Mouse (Mus musculus) C2C12 (cell line): ENCODE results near the gene Olfr1034. TPM values are rescaled to one million over a fixed set of nuclear protein-coding genes. Genes with fewer than 3 reads are reported as not detected.

ENCODE experiments used
- H3K27me3 ChIP-seq: one replicate; pipeline ENCODE4 v1.6.1; 2011; ENCODE audit not compliant: control insufficient read depth, insufficient read depth, insufficient read length
- H3K36me3 ChIP-seq: one replicate; pipeline ENCODE4 v1.6.1; 2011; ENCODE audit not compliant: control insufficient read depth, insufficient read depth
- H3K4me3 ChIP-seq: one replicate; pipeline ENCODE4 v1.5.1; 2011; ENCODE audit warnings: mild to moderate bottlenecking, control low read depth; ENCODE audit not compliant: poor library complexity, insufficient read depth, severe bottlenecking
- H3K79me2 ChIP-seq: one replicate; pipeline ENCODE4 v1.6.1; 2011; ENCODE audit not compliant: control insufficient read depth, insufficient read depth
- H3K79me3 ChIP-seq: one replicate; pipeline ENCODE4 v1.6.1; 2011; ENCODE audit warnings: low read depth, control low read depth
- H3ac ChIP-seq: one replicate; pipeline ENCODE3; 2011; ENCODE audit warnings: low read depth; ENCODE audit not compliant: control insufficient read depth, insufficient read length
- CEBPB ChIP-seq: IDR thresholded peaks from one replicate; pipeline ENCODE4 v1.6.1; 2011; ENCODE audit warnings: low read depth, mild to moderate bottlenecking, control low read depth, moderate library complexity
- CTCF ChIP-seq: IDR thresholded peaks from one replicate; pipeline ENCODE4 v1.5.1; 2011; ENCODE audit not compliant: control insufficient read depth, insufficient read depth, insufficient read length
- FOSL1 ChIP-seq: IDR thresholded peaks from one replicate; pipeline ENCODE4 v1.8.0; 2011; ENCODE audit warnings: mild to moderate bottlenecking, low read length; ENCODE audit not compliant: poor library complexity, insufficient read depth, severe bottlenecking
- MAX ChIP-seq: IDR thresholded peaks from one replicate; pipeline ENCODE4 v1.6.1; 2011; ENCODE audit warnings: mild to moderate bottlenecking, control low read depth
- MYOD1 ChIP-seq: IDR thresholded peaks from one replicate; pipeline ENCODE4 v1.6.1; 2011; ENCODE audit warnings: low read depth; ENCODE audit not compliant: control insufficient read depth, insufficient read length
- MYOG ChIP-seq: IDR thresholded peaks from one replicate; pipeline ENCODE4 v1.6.1; 2011; ENCODE audit not compliant: control insufficient read depth, insufficient read length; ENCODE audit errors: extremely low read depth
- USF1 ChIP-seq: IDR thresholded peaks from one replicate; pipeline ENCODE4 v1.6.1; 2011; ENCODE audit warnings: low read depth, mild to moderate bottlenecking, control low read depth, moderate library complexity
- polyA plus RNA-seq: library from polyadenylated mRNA; unstranded; fragments of >200 nt; fragmentation: generic; extraction: Trizol; gene quantifications from one replicate; pipeline ENCODE4 v1.2.1, GENCODE M21; 2012; ENCODE audit warnings: missing spikeins

The Olfr1034 gene
- polyA plus RNA-seq, 1 experiment: not detected

GRCm38 (mm10) chr2:86087285-86087684 is 41.6 kb downstream of the Olfr1034 start, which contains the start of gene Olfr1037:
TSS of gene Olfr1037 (minus strand) at chr2:86087385.
- Histone ChIP-seq H3K36me3 (no peaks in the 10 kb centered on the region), H3ac (no peak within 1 kb of the TSS), H3K79me3 (no peaks in the 10 kb centered on the region), H3K27me3 (no peaks in the 10 kb centered on the region), H3K79me2 (no peaks in the 10 kb centered on the region), H3K4me3 (no peak within 1 kb of the TSS)
- TF ChIP-seq CEBPB (no peak), MYOG (no peak), MAX (no peak), USF1 (no peak), CTCF (no peak), MYOD1 (no peak), FOSL1 (no peak)

Other genes with a start within 250 kb of the Olfr1034 start
- gene Olfr1016, start 243.3 kb upstream of the Olfr1034 start, polyA plus RNA-seq: not detected
- gene Olfr1018, start 227.4 kb upstream of the Olfr1034 start, polyA plus RNA-seq: not detected
- gene Olfr1019, start 200.4 kb upstream of the Olfr1034 start, polyA plus RNA-seq: not detected
- not detected for gene Olfr1020, start 198.8 kb upstream of the Olfr1034 start, polyA plus RNA-seq
- not detected for gene Olfr1022, start 177.3 kb upstream of the Olfr1034 start, polyA plus RNA-seq
- gene Olfr1023, start 160.2 kb upstream of the Olfr1034 start, polyA plus RNA-seq: not detected
- gene Olfr1024, start 140.8 kb upstream of the Olfr1034 start, polyA plus RNA-seq: not detected
- not detected for gene Olfr1025-ps1, start 130.7 kb upstream of the Olfr1034 start, polyA plus RNA-seq
- gene Olfr1026, start 124.3 kb upstream of the Olfr1034 start, polyA plus RNA-seq: not detected
- not detected for gene Olfr1028, start 95.4 kb upstream of the Olfr1034 start, polyA plus RNA-seq
- not detected for gene Olfr1029, start 72.0 kb upstream of the Olfr1034 start, polyA plus RNA-seq
- not detected for gene Olfr1030, start 66.6 kb upstream of the Olfr1034 start, polyA plus RNA-seq
- gene Olfr1031, start 55.6 kb upstream of the Olfr1034 start, polyA plus RNA-seq: not detected
- not detected for gene Olfr1032, start 40.3 kb upstream of the Olfr1034 start, polyA plus RNA-seq
- gene Olfr1033, start 25.2 kb upstream of the Olfr1034 start, polyA plus RNA-seq: not detected
- gene Olfr1036, start 28.1 kb downstream of the Olfr1034 start, polyA plus RNA-seq: not detected
- gene Olfr1037, start 41.5 kb downstream of the Olfr1034 start, polyA plus RNA-seq: not detected
- gene Olfr1039, start 90.1 kb downstream of the Olfr1034 start, polyA plus RNA-seq: not detected
- not detected for gene Olfr1040, start 100.9 kb downstream of the Olfr1034 start, polyA plus RNA-seq
- not detected for gene Olfr1042, start 116.0 kb downstream of the Olfr1034 start, polyA plus RNA-seq
- not detected for gene Olfr1043, start 121.7 kb downstream of the Olfr1034 start, polyA plus RNA-seq
- gene Olfr1044, start 132.0 kb downstream of the Olfr1034 start, polyA plus RNA-seq: not detected
- not detected for gene Olfr52, start 139.8 kb downstream of the Olfr1034 start, polyA plus RNA-seq
- not detected for gene Olfr1045, start 157.1 kb downstream of the Olfr1034 start, polyA plus RNA-seq
- gene Olfr1046, start 173.5 kb downstream of the Olfr1034 start, polyA plus RNA-seq: not detected
- not detected for gene Olfr1047, start 185.5 kb downstream of the Olfr1034 start, polyA plus RNA-seq
- gene Olfr1048, start 194.4 kb downstream of the Olfr1034 start, polyA plus RNA-seq: not detected
- not detected for gene Olfr1049, start 212.5 kb downstream of the Olfr1034 start, polyA plus RNA-seq
- not detected for gene Olfr1051, start 233.2 kb downstream of the Olfr1034 start, polyA plus RNA-seq
- not detected for gene Olfr1052, start 246.6 kb downstream of the Olfr1034 start, polyA plus RNA-seq